Mouse (Mus musculus): Measurements from ENCODE around the gene Jag2.
A peak's percentile ranks its signal among the peaks of the same experiment; 100 is the strongest.

The Jag2 gene

DNA sequence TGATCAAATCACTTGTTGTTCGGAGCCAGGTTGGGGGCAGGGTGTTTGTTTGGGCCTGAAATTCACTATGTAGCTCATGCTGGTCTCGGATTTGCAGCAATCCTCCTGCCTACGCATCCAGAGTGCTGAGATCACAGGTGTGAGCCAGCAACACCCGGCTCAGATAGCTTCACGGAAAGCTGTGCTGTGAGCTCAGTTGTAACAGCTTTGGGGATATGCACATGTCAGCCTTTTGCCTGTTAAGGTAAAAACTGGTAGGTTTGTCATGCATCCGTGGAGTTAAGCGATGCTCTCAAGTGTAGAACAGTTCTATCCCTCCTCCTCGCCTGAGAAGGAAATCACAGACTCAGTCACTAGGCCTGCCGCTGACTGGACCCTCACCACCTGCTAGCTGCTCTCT lies 28.9 kb downstream of the Jag2 start:
- peak; percentile 55 for DNase-seq (ENCODE audit: low spot score)

DNA sequence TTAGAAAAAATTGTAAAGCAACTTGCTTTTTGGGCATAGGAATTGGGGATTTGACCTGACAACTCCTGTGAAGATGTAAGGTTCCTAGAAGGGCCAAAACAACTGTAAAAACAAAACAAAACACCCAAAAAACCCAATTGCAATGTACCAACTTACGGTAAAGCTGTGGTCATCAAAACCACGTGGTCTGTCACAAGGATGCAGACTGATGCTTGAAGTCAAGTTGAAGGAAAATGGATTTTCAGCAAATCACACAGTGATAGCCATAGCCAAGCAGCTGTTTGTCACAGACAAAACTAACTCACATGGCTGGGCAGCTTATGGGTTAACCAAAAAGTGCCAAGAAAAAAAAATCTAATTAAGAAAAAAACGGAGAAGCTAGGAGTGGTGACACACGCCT lies 30.6 kb downstream of the Jag2 start:
- DNase-seq (ENCODE audit: low spot score), result no peak

DNA sequence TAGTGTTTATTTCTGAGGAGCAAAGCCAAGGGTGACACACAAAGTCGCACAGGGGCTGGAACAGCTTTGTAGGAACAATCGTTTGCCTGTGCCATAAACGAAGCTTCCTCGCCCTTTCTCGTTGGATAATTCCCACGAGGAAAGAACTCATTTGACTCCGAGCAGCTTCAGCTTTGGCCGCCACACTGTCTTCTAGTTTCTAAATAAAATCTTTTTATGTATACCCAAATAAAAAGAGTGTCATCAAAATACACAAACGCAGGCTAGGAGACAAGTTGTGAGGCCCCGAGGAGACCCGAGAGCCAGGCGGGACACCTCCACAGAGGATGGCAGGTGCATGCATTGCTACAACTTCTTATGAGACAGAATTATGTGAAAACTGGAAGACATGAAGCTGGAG lies 31.2 kb downstream of the Jag2 start:
- no peak for DNase-seq (ENCODE audit: low spot score)

DNA sequence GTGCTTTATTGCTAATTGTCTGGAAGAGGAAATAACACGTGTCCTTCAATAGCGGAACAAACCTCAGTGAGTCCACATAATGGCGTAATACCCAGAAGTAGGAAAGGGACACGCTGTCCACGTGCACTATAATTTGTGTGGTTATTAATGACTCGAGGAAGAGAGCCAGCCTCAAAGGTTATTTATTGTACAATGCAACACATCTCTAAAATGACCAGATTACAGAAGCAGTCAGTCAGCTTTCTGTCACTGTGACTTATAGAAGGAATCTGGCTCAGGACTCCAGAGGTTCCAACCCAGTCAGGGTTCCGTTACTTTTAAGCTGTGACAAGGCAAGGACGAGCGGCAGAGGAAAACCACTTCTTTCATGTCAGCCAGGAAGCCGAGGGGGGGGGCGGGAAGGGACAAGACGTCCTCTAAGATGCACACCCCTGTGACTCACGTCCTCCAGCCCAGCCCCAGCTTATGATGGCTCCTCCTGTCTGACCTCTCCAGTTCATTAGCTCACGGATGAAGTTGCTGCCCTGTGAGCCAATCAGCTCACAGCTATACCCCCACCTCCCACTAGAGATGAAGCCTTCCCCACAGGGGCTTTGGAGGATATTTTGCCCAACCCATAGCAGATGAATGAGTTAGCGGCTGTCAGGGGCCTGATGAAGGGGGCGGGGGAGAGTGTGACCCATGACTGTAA lies 31.9 kb downstream of the Jag2 start:
- no peak for DNase-seq (ENCODE audit: low spot score)

DNA sequence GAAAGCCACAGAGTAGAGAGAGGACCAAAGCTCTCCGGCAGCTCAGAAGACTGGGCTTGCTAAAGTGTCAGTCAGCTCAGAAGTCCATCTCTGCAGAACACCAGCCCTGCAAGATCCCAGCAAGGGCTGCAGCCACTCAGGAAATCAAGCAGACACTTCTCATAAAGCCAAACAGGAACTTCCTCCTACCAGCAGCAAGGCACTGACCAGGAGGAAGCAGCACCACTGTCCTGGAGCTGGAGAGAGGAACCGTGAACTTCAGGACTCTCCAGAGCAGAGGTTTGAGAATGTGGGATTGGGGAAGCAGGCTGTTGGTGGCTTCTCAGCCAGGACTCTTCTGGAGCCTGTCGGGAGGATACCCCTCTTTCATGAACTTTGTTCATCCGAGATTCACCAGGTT lies 34.6 kb downstream of the Jag2 start:
- no peak for DNase-seq (ENCODE audit: low spot score)

DNA sequence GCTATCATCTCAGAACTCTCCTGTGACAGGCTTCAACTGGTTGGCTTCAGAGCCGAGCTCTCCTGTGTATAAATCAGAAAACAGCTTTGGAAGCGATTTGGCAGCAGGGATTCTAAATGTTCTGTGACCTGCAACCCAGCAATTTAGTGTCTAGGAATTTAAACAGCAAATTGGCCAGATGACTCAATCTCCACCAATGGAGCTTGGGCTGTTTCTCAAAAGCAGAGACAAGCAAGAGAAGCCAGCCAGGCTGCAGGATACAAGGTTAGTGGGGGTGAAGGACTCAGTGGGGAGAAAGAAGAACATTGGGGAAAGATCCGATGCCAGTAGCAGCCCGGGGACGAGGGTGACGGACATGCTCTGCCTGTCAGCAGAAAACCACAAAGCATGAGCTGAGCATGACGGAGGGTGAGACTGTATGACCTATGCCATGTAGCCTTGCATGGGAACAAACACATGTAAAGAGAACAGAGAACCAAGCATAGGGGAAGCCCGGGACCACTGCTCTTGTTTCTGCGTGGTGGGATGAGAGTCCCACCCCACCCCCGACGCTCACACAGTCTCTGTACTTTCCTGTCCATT lies 35.2 kb downstream of the Jag2 start:
- DNase-seq (ENCODE audit: low spot score), result no peak

DNA sequence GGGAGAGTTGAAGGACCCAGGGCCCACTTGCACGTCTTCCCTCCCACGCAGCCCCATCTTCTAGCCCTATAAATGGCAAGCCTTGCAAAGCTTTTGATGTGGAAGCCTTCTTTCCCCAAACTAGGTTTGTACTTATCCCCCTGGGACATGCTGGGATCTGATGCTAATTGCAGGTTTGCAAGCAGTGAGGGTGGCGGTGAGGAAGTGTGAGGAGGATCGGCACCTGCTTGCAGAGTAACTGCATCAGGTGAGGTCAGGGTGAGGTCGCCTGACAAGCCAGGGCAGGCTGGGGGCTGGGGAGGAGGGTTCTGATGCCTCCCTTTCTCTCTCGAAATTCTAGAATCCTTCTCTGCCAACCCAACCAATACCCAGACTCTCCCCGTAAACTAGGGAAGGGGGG lies 44.1 kb downstream of the Jag2 start:
- no peak for DNase-seq (ENCODE audit: low spot score)

DNA sequence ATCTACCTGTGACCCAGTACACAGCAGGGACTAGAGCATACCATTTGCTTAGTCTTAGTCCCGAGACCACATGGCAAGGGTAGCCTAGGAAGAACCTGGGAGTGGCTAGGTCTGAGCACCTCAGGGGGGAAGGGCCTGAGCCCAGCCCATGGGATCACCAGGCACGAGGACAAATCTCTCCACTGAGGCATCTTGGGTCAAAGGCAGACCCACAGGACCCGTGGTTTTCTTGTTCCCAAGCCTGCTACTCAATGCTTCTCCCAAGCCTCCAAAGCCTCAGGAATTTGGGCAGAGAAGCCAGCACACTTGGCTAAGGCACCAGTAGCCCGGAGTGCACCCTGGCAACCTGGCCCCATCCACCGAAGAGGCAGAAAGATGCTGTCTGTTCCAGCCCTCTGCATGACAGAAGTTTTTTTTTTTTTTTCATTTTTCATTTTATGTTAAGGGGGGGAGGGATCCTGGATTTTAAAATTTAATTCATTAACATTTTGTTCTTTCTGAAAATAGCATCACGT lies 48.2 kb downstream of the Jag2 start:
- no peak for DNase-seq (ENCODE audit: low spot score)

DNA sequence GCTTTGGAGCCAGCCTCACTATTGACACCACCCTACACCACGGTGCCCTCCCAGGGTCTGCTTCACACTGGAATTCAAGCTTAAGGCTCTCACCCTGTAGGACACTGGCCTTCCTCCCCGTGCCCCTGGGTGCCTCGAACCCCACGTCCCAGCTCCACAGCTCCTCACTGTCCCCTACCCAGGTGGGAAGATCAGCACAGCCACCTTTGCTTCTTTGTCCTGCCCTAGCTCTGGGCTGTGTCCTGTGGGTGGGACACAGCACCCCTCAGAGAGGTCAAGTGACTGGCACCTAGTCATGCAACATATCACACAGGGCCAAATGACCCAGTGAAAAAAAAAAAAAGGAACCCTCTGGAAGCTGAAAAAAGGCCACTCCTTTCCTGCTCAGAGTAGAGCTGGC lies 48.9 kb downstream of the Jag2 start:
- no peak for DNase-seq (ENCODE audit: low spot score)

DNA sequence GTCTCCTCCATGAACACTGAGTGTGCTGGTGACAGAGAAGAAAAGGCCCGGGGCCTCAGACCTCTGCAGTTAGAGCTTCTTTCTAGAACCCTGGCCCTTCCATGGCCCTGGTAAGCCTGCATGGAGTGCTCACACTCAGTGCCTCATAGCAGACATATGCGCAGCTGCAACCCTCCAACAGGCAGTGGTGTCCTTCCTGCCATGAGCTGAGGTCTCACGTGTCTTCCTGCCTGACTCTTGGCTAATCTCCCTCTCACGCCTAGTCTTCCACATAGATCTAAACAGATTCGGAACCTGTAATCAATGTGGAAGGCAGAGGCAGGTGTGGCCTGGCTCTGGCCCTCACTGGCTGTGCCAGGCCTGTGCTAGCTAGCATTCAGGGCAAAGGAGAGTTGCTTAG lies 49.8 kb downstream of the Jag2 start:
- no peak for DNase-seq (ENCODE audit: low spot score)

DNA sequence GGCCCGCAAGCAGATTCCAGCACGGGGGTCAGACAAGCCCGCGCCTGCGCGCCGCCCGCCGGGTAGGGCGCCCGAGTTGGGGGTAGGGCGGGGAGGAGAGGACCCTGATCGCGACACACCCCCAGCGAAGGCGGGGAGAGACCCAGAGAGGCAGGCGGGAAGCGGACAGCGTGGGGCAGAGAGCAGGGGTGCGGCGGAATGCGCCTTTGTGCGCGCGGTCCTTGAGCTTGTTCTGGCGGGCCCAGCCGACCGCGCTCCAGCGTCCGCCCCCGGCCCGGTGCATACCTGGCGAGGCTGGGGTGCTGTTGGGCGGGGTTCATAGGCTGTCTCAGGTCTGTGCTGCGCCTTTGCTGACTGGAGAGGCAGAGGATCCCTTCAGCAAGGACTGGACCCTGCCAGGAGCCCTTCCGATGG lies 52.0 kb downstream of the Jag2 start:
- no peak for DNase-seq (ENCODE audit: low spot score)

DNA sequence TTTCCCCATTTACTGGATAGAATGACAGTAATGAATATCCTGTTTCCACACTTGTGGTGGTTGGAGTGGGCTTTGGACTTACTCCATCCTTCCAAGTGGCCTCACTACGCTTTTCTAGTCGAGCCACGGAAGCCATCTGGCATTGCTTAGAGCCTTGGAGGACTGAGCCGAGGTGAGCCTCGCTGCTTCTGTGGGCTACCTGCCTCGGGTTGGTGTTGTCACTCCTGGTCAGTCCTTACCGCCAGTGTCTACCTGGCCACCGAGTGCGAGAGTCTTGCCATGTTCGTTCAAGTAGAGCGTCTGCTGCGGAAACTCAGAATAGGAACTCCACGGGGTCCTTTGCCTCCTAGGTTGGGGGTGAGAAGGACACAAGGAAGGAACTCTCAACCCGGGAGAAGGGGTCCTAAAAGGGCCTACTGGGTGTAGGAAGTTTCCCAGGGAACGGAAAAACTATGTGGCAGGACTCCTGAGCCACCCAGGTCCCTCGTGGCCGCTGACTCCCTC lies 52.5 kb downstream of the Jag2 start:
- DNase-seq (ENCODE audit: low spot score), result no peak

DNA sequence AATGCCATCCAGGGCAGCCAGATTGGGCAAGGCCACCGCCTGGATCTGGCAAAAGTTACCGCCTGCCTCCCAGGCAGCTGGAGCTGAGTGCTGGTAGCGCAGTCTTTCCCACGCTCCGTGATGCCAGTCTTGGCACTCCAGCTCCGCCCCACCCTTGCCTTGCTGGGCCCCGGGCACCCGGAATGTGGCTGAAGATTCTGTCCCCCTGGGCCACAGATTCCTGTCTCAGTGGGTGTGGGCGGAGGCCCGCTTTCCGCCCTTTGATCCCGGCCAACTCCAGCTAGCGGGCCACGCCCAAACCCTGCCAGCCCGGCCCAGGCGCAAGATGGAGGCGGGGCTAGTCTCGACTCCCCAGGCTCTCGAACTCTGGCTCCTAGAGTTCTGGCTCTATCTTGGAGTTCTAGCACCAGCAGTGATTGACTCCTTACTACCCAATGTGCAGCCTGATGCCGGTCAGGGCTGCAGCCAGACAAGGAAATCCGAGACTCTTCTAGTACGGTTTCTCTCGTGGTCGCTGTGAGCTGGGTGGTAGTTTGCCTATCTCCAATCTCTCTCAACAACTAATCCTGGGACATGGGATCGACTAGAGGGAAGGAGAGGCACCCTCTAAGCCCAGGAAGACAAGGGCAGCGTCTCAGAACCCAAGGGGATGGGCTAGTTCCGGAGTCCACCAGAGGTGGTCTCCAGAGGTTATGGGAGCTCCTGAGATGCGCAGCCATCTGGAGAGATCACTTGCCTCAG lies 53.1 kb downstream of the Jag2 start:
- no peak for DNase-seq (ENCODE audit: low spot score)

DNA sequence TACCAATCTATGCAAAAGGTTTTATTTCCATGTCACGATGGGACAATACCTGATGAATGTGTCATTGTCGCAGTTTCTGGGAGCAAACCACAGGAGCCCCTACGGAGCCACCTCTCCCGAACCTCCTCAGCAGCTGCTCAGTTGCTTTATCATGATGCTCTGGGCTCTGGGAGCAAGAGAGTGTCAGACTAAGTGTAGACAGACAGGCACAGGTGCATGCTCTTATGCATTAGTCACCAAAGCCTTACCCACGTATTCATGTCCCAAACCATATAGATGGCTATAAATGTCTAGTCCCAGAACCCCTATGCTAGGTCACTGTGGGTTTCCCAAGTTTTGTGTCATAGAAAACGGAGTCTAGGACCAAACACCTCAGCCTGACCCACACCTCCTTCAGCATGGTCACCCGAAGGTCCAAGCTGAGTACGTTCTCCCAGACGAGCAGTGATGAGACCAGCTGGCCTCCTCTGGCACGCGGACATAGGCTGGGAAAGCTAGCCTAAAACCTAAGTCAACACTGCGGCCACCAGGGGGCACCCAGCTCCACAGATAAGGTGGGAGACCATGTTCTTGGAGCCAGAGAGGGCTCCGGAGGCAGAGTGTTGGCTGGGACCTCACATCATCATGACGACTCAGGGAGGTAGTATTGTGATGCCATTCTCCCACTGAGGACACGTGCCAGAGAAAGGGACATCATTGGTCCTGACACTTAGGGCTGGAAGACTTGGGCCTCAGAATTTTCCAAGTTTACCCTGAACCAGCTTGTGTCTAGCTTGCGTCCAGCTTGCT lies 54.2 kb downstream of the Jag2 start:
- peak; percentile 94 for DNase-seq (ENCODE audit: low spot score)

DNA sequence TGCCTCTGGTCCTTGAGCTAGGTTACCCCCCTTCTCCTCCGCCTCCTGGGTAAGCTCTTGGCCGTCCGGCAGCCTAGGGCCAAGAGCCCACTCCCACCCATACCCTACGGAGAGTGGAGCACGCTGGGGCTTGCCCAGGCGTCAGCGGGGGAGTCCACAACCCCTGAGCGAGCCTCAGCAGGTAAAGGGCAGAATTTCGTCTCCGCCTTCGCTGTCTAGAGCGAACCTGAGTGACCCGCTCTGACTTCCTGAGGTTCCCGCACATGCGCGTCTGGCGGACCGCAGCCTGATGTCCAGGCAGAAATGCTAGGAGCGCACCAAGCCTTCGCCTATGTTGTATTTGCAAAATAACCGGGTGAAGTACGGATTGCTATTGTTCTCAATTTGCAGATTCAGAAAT lies 55.4 kb downstream of the Jag2 start:
- no peak for DNase-seq (ENCODE audit: low spot score)

DNA sequence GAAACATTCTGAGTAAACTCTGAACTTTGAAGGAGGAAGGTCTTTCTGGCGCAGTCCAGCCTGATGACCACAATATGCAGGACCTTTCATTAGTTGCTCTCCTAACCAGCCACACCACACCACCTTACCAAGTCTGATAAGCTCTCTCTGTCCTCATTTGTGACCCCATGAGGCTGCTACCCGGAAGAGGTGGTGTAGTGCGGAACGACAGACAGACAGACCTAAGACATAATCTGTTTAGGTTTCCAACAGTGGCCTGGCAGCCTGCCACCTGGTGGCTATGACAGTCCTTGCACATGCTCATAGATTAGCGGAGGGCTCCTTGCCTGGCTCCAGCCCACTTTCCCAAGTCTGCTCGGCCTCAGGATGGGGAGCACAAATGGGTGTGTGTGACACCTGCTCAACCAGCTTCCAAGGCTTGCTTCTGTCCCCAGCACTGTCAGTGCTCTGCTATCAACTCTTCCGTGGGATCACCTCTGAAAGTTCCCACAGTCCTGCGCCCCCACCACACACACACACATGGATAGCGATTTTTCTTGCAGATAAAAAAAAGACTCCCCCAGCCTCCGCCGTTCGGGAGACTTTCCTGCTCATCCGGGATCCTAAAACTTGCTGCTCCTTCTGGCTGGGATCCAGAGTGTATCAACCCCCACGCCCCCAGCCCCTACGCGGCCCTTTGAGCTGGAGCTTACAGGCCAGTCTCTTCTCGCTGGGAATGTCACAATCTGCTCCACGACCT lies 56.0 kb downstream of the Jag2 start:
- DNase-seq (ENCODE audit: low spot score), result peak; percentile 65

DNA sequence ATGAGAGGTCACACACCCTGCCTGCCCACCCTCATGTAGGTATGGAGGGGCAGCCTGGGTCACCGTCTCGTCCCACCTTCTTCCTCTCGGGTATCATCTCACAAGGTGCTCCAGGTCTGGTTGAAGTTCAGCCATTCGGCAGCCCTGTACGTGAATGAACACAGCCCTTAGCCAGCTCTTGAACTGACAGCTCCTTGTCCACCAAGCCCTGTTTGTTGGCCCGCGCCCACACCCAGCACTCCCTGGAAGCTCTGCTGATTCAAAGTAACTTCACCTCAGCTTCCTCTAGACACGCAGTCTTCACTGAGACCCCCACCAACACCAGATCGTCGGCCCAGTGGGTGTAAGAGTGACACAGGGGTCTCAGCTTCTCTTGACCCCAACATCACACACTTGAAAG lies 56.6 kb downstream of the Jag2 start:
- no peak for DNase-seq (ENCODE audit: low spot score)

DNA sequence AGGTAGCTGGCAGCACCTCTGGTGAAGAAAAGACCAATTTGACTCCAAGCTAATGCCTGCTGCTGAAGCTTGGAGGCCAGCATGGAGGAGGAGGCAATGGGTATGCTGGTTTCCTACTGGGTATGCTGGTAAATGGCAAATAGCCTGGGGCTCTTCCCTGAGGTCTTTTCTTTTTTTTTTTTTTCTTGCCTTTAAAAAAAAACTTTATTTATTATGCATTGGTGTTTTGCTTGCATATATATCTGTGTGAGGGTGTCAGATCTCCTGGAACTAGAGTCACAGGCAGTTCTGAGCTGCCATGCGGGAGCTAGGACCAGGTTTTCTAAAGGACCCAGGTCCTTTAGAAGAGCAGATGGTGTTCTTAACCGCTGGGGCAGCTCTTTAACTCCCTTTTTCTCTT lies 58.3 kb downstream of the Jag2 start:
- no peak for DNase-seq (ENCODE audit: low spot score)

DNA sequence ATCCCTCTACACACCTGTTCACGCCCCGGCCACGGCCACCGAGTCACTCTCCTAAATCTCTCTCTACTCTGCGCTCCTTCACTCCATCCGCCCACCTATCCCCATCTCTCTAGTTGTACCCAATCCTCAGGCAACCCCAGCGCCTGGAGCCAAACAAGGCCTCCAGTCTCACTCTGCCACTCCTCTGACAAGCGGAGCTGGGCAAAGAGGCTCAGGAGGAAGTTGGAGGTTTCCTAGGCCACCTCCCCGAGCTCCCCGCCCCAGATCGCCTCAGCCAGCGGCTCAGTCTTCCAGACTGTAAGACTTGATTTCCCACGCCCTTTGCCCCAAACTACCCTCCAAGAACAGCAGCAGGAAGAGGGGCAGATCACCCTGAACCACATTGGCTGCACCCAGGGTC lies 58.8 kb downstream of the Jag2 start:
- DNase-seq (ENCODE audit: low spot score), result no peak

DNA sequence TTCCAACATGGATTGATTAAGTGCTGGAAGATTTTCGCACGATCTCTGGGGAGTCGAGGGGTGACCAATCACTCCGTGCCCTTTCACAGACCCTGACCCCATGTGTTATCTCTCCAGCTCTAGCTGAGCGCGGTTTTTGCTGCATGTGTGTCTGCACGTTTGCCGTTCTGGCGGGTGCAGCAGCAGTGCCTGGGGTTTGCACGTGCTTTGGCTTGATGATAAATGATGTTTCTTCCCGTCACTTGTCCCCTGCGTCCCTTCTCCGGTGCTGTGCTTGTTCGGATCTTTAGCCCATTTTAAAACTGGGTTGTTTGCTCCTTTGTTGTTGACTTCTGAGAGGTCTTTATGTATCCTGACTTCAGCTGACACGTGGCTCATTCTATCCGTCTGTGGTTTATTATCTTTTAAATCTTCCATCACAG lies 59.8 kb downstream of the Jag2 start:
- no peak for DNase-seq (ENCODE audit: low spot score)
